Mouse (Mus musculus): ENCODE measurements around the gene Pcolce2. TPM values are rescaled to one million over a fixed set of nuclear protein-coding genes. Genes with fewer than 3 reads are reported as not detected.

The Pcolce2 gene
- polyA plus RNA-seq, 1 experiment: 1.3 TPM

DNA sequence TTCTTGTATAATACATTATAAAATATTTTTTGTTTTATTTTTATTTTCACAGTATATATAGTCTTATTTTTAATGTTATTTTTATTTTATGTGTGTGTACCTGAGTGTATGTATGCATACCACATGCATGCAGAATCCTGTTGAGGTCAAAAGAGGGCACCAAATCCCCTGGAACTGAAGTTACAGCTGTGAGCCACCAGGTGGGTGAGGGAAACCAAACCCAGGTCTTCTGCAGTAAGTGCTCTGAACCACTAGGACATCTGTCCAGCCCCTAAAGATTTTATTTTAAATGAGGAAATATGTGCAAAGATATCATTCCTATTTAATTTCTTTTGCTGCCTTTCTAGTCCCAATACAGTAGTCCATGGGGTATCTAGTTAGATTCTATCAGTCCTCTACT, 71.5 kb downstream of the Pcolce2 start:
- DNase-seq (ENCODE audit: low read depth): no peak

DNA sequence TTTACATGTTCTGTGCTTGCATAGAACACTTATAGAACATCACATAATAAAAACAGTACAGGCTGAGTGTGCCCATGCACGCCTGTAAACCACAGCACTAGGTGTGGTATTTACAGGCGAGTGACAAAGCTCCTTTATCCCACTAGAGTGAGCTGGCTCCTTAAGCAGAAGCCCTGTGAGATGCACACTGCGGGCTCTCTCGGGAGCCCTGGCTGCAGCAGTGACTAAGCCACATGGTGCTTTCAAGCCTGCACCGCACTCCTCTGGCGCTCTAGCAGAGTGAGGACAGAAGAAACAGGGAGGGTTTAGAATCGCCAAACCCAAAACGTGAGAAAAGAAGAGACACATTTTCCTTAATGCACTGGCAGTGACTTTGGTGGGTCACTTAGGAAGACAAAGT, 75.2 kb downstream of the Pcolce2 start:
- DNase-seq (ENCODE audit: low read depth): no peak

DNA sequence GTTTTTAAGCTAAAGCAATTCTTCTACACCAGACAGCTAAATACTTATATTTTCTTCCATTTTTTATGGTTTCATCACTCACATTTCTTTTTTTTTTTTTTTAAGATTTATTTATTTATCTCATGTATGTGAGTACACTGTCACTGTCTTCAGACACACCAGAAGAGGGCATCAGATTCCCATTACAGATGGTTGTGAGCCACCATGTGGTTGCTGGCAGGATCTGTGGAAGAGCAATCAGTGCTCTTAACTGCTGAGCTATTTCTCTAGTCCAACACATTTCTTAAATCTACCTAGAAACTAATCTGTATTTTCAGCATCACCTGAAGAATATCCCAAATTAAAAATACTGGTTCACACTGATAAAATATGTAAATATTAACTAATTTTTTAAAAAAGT, 98.8 kb downstream of the Pcolce2 start:
- no peak for DNase-seq (ENCODE audit: low read depth)

DNA sequence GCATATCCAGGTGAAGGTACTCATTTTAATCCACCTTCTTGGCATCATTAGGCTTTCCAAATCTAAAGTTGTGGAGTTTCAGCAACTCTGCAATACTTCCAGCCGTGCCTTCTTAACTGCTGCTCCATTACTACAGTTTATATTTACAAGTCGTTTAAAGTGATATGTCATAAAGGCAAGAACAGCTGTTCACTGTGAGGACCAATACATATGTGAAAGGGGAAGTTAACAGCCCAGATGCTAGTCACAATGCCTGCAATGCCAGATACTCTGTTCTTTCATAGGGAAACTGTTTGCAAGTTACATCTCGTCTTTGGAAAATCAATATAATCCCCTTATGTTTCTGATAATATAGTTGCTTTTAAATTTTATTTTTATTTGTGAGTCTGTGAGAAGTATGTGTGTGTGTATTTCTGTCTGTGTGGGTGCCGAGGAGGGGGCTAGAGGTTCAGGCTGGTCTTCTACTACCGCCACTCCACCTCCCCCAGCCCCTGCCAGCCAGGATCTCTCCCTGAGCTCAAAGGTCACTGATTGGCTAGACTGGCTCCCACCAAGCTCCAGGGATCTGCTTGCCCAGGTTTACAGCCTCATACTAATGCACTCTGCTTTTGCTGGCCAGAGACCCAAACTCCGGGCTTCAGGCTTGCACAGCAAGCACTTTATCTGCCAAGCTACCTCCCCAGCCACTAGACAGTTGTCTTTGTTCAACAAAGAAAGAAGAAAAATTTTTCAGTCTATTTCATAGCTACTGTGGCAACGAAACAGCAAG, 107.6 kb downstream of the Pcolce2 start:
- DNase-seq (ENCODE audit: low read depth): no peak

DNA sequence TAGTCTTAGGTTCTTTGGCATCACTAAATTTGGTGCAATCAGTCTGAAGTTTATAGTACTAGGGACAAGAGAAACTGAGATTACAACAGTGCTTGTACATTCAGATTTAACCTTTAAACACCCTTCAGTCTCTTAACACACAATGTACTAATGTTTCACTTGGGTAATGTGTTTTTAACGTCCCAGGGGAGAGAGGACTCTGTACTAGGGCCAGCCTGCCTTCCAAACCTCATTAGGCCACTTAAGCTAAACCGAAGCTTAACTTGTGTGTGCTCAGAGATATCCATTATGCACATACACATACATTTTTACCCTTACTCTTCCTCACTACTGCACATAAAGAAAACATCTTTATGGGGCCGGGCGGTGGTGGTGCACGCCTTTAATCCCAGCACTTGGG, 109.9 kb downstream of the Pcolce2 start:
- no peak for DNase-seq (ENCODE audit: low read depth)

Other genes with a start within 250 kb of the Pcolce2 start
- gene Chst2, start 230.9 kb upstream of the Pcolce2 start, polyA plus RNA-seq (2012; rRNA removed): 1.1 and 2.2 TPM in 2 replicates
- gene U2surp, start 125.6 kb upstream of the Pcolce2 start, polyA plus RNA-seq (2012; rRNA removed): 3.5 and 4.4 TPM in 2 replicates
- gene Paqr9, start 77.9 kb upstream of the Pcolce2 start, polyA plus RNA-seq (2012; rRNA removed): 5.6 and 28.0 TPM in 2 replicates
- gene Trpc1, start 112.8 kb downstream of the Pcolce2 start, polyA plus RNA-seq (2012; rRNA removed): 1.3 and 1.4 TPM in 2 replicates
- 0.38 and 0.61 TPM in 2 replicates for gene Pls1, start 207.7 kb downstream of the Pcolce2 start, polyA plus RNA-seq (2012; rRNA removed)
- 3.7 TPM in 2 replicates for gene Atr, start 220.0 kb downstream of the Pcolce2 start, polyA plus RNA-seq (2012; rRNA removed)